Mouse (Mus musculus) stomach, postnatal 0 days (tissue): ENCODE measurements at regions not wholly inside any gene's neighbourhood (a gene's known extent, or its start where the extent isn't known, plus 50 kb on each side); places are given as distances from the start of the nearest gene placed in this dataset.

ENCODE experiments used
- ATAC-seq: fragments of 200-750 bp; cut with Nextera tagmentation; 2 replicates; pipeline ENCODE4 v1.8.0; 2017; ENCODE audit not compliant: low FRiP score, low TSS enrichment
- DNase-seq: peaks from one replicate; pipeline ENCODE4 v3.0.0-alpha.2; 2016; ENCODE audit warnings: low spot score
- H3K27ac ChIP-seq: fragments of 300-500 bp; sonication (generic); replicated peaks from 2 replicates; pipeline ENCODE4 v1.5.1; 2014; ENCODE audit warnings: mild to moderate bottlenecking, control low read depth
- H3K27me3 ChIP-seq: fragments of 300-500 bp; sonication (generic); 2 replicates; pipeline ENCODE4 v1.6.1; 2014; ENCODE audit warnings: low read length; ENCODE audit not compliant: control insufficient read depth, insufficient read depth
- H3K36me3 ChIP-seq: fragments of 300-500 bp; sonication (generic); 2 replicates; pipeline ENCODE4 v1.6.1; 2014; ENCODE audit warnings: low read length, mixed read lengths; ENCODE audit not compliant: control insufficient read depth, insufficient read depth
- H3K4me1 ChIP-seq: fragments of 300-500 bp; sonication (generic); replicated peaks from 2 replicates; pipeline ENCODE4 v1.6.1; 2014; ENCODE audit warnings: antibody characterized with exemption; ENCODE audit not compliant: control insufficient read depth, insufficient read depth
- H3K4me2 ChIP-seq: fragments of 300-500 bp; sonication (generic); replicated peaks from 2 replicates; pipeline ENCODE4 v1.6.1; 2014; ENCODE audit warnings: low read depth, mild to moderate bottlenecking, control low read depth, moderate library complexity
- H3K4me3 ChIP-seq: fragments of 300-500 bp; sonication (generic); 2 replicates; pipeline ENCODE4 v1.5.1; 2014; ENCODE audit warnings: low read depth, low read length, control low read depth
- H3K9ac ChIP-seq: fragments of 300-500 bp; sonication (generic); 2 replicates; pipeline ENCODE4 v1.6.1; 2014; ENCODE audit warnings: mild to moderate bottlenecking, low read length, control low read depth, mixed read lengths
- H3K9me3 ChIP-seq: fragments of 300-500 bp; sonication (generic); 2 replicates; pipeline ENCODE4 v1.6.1; 2016; ENCODE audit warnings: low read length; ENCODE audit not compliant: control insufficient read depth
- CTCF ChIP-seq: IDR thresholded peaks from 2 replicates; pipeline ENCODE4 v1.5.1; 2016; ENCODE audit warnings: antibody characterized with exemption, low read depth, mild to moderate bottlenecking, moderate library complexity
- EP300 ChIP-seq: optimal IDR thresholded peaks from 2 replicates; pipeline ENCODE3; 2016; ENCODE audit warnings: antibody characterized with exemption
- WGBS: fragments of 180-500 bp; shearing (Covaris S2); extraction: QIAGEN DNeasy Blood & Tissue Kit; methylation state at CpG from one replicate; pipeline ENCODE4 v1.1.7; 2014; 5-methylcytosine and 5-hydroxymethylcytosine counted together

- 45% methylated on average over 9 of the region's 9 CpGs for WGBS
- Histone ChIP-seq H3K4me2 (no peak overlapping the region), H3K4me3 (no peak overlapping the region), H3K36me3 (no peaks in the 10 kb centered on the region), H3K9ac (no peak overlapping the region), H3K4me1 (no peaks in the 10 kb centered on the region), H3K27ac (no peak overlapping the region), H3K9me3 (no peaks in the 10 kb centered on the region), H3K27me3 (no peaks in the 10 kb centered on the region)
- ATAC-seq (no peak), DNase-seq (no peak)
- TF ChIP-seq CTCF: no peak
- TF ChIP-seq EP300: no peak
These were observed 93.1 kb upstream of the Tox3 start for GRCm38 (mm10) chr8:90441058-90441851.

- Histone ChIP-seq H3K36me3 (no peaks in the 10 kb centered on the region), H3K4me2 (no peak overlapping the region), H3K27me3 (no peaks in the 10 kb centered on the region), H3K27ac (no peak overlapping the region), H3K4me3 (no peak overlapping the region), H3K4me1 (no peaks in the 10 kb centered on the region), H3K9me3 (no peaks in the 10 kb centered on the region), H3K9ac (no peak overlapping the region)
- DNase-seq: no peak
- TF ChIP-seq CTCF: no peak
- TF ChIP-seq EP300: no peak
- ATAC-seq: no peak
- 60% methylated on average over 2 of the region's 2 CpGs for WGBS
These were observed 65.9 kb upstream of the Tox3 start for GRCm38 (mm10) chr8:90414021-90414420.
